Mouse (Mus musculus) Muller cell, postnatal 12 days (primary cell): Measurements from ENCODE around the gene Smarcc2.
A peak's percentile ranks its signal among the peaks of the same experiment; 100 is the strongest.
"Not testable (repeated sequence)": the region's sequence is repeated elsewhere in the genome, so short reads cannot be mapped to it uniquely, and the experiment has no call there.

Experiments used
- DNase-seq: peaks from one replicate; pipeline ENCODE4 v3.0.0-alpha.2; 2015; ENCODE audit errors: inconsistent ontology term

Smarcc2 gene

DNA sequence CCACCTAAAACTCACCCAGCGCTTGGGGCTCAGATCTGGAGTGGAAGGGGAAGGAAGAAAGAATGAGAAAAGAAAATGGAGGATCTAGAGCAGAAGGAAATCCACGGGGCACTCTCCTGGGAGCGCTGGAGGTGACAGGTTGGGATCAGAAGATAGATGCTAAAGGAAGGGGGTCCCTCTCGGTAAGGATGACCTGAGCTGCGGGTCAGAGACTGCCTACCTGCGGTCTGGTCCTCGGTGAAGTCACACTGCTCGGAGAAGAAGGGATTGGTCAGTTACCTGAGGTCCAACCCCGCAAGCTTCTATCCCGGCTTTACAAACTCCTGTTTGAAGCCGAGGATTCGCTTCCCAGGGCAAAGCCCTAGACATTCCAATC, 34.3 kb downstream of the Smarcc2 start:
- DNase-seq: no peak

DNA sequence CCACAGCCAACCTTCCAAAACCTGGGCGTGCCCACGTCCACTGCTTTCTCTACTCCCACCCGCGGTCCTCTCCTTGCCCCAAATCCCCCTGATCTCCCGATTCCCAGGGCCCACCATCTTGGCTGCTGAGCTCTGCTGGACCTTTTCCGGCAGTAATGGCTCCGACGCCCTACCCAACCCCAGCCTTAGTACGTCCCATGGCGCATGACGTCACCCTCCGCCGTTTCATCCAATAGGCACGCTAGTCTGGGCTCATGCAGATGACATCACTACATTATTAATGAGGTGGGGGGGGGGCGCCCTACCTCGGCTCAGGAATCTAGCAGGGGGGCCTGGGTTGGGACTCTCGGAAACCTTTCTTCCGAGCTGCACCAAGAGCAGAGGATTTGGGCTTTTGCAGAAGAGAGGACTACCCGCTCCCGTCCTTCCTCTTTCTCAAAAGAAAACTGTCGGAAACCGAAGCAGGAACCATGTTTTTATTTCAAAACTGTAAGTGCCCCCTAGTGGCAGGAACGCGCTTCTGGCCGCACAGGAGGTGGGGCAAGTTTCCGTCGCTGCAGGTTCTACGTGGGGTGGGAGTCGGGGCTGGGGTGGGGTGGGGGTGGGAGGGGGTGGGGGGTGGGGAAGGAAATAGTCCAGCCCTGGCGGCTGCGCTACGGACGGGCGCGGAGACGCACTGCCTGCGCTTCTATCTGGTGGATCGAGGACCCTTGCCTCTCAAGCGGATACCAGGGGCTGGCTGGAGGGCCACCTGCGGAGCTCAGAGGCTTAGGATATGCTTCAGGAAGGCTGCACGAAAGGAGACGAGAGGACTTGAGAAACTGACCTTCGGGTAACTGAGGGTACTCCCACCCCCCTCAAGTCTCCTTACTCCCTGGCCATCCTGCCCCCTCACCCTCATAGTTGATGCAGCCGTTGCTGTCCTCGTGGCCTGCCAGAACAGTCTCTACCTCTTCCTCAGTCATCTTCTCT, 34.9 kb downstream of the Smarcc2 start, which contains the start of gene Myl6:
Myl6 (minus strand) TSS at position 451 of the 972 bp plus-strand sequence.
- peak; percentile 99 for DNase-seq

DNA sequence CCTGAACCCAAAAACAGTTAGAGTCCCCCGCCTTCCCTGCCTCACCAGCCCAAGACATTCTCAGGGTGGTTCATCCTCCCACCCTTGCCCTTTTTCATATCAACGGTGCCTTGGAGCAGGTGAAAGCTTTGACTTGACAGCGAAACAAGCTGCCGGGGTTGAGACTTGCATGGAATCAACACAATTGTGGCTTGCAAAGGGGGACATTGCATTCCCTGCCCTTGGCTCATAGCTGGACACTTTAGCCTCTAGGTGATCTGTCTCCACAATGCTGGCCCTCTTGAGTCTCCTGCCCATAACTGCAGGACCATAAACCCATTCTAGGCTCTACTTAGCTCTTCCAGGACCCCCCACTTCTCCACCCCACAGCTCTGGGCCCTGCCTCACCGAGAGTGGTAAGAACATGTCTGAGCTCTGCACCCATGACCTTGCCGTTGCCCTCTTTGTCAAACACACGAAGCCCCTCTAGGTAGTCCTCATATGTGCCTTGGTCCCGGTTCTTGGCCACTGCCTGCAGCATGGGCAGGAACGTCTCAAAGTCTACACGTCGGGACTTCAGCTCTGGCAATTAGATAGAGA, 35.7 kb downstream of the Smarcc2 start:
- no peak for DNase-seq

DNA sequence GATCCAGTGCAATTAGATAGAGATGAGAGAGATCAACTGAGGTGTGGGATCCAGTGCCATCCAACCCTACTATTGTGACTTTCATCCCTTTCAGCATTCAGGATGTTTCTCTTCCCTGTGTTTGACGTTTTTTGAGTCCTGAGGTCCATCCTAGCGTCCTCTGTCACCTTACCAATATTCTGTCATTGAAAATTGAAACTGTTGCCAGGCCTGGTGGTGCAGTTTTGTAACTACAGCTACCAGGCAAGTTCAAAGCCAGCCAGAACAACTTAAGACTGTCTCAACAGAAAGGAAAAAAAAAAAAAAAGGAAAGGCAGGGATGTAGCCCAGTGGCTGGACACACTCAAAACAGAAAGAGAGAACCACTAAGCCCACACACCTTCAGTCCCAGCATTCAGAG, 36.2 kb downstream of the Smarcc2 start:
- no peak for DNase-seq

DNA sequence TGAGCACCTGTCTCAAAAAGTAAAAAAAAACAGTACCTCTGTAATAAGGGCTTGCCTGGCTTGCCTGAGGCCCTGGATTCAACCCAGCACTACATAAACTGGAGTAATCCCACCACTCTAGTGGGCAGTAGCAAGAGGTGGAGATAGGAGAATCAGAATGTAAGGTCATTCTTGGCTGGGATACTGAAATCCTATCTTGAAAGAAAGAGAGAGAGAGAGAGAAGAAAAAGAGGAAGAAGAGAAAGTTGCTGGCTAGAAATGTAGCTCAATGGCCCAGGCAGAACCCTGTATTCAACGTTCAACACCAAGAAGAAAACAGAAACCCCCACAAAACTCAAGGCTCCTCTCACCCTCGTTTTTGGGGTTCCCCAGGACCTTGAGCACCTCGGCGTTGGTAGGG, 36.9 kb downstream of the Smarcc2 start:
- no peak for DNase-seq

DNA sequence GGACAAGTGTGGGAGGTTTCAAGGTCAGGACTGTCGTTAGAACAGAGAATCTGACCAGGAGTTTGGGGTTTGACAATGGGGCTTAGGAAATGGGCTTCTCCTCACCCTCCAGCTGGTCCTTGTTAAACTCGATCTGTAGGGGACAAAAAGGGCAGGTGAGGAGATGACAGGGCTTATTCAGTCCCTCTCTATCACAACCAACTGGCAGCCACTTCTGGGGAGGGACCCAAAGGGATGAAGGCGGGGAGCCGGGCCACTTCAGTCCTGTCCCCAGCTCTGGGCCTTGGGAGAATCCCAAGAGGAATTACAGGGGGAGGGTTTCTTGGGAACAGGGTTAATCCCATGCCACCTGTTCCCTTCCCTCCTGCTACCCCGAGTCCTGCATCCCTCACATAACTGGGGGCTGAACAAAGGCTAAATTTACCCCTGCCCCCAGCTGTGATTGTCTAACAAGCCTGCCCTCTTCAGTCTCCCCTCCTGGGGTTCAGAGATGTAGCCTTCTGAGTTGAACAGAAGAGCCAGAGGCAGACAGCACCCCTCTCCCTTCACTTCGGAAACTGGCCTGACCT, 37.5 kb downstream of the Smarcc2 start:
- DNase-seq: no peak

DNA sequence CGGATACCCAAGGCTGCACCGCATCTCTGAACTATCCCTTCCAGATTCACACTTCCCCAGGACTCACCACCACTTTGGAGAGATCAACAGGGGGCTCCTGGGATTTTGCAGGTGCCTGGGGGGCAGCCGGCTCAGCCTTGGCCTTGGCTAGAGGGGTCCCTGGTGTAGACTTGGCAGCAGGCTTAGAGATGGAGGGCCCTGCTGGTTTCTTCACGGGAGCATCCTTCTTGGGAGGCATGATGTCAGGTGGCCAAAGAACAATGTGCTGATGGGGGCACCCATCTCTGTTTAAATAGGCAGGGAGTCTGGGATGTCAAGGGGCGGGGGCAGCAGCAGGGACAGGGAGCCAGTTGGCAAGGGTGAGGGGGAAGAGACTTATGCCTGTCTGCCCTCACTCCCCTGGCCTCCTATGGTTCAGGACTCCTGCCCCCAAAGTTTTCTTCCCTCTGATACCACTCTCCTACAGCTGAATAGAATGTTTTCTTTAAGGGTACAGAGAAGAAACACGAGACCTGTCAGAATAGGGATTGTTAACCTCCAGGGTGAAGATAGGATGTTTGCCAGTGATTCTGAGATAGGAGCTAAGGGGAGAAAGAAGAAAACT, 38.2 kb downstream of the Smarcc2 start:
- DNase-seq: no peak

DNA sequence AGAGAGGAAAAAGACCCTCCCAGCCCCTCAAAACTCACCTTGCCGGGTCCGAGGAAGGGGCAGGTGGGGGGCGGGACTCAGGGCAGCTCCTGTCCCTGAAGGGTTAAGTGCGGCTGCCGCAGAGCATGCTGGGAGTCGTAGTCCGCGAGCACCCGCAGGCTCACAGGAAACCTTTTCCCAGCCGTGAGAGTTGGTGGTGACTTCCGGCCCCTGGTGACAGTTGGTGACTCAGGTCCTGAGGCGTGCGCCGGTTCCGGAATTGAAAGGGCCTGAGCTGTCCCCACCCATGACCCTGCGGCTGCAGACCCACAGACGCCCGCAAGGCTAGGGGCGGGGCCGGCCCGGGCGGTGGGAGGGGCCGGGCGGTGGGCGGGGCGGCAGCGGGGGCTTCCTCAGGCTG, 39.5 kb downstream of the Smarcc2 start, which contains the start of gene Myl6b:
Myl6b (minus strand) TSS at position 96 of the 400 bp plus-strand sequence.
- peak; percentile 99 for DNase-seq

DNA sequence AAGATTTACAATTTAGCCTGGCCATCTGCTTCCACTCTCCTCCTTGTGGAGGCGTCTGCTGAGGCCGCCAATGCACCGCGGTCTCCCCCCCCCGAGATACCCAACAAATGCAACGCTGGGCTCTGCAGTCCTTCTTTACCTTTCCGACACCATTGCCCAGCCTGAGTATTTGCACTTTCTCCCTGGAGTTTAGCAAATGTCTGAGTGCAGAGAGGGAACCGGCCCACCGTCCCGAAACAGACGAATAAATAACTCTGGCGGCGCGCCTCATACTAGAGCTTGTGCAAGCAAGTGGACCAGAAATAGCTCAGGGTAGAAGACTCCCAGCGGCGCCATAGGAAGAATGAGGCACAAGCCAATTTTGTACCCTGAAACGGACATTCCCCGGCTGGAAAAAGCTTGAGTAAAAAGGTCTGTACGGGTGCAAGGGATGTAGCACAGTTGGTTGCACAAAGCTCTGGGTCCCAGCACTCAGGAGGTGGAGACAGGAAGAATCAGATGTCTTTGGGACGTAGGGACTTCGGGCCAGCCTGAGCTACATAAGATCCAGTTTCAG, 40.1 kb downstream of the Smarcc2 start:
- DNase-seq: peak; percentile 75

DNA sequence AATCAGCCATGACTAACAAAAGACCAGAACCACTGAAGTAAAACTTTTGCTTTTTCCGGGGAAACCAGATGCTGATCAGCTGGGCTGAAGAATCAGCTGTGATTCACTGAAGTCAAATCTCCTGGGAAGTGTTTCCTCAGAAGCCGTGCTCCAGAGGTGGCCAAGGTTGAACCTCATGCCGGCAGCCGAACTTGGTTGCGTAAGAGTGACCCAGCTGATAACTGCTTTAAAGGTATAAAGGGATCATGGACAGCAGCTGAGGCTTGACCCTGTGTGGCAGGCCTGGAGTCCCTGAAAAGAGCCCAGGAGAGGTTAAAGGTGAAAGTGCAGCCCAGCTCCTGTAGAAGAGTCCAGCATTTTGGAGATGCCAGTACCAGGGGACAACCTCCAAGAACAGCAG, 43.3 kb downstream of the Smarcc2 start:
- no peak for DNase-seq

DNA sequence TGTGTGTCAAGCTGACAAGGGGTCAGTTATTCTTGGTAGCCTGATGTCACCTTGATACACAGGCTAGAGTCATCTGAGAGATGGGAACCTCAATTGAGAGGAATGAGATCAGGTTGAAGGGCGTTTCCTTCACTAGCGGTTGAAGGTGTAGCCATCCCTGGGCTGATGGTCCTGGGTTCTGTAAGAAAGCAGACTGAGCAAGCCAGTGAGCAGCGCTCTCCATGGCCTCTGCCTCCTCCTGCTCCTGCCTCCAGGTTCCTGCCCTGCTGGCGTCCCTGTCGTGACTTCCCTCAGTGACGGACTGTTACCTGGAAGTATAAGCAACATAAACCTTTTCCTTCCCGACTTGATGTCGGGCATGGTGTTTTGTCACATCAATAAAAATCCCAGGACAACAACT, 44.5 kb downstream of the Smarcc2 start:
- no peak for DNase-seq

DNA sequence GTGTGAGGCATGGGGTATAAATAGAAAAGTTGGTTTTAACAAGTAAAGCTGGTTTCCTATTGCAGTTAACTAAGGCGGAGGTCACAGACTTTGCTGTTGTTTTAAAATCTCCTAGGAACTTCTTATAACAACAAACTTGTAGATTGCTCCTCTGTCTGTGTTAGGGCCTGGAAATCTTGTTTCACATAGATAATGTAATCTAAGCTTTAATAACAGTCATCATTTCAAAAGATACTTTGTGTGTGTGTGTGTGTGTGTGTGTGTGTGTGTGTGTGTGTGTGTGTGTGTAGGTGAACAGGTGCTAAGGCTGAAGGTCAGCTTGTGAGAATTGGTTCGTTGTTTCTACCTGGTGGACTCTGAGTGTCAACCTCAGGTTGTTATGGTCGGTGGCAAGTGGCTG, 45.0 kb downstream of the Smarcc2 start:
- no peak for DNase-seq

DNA sequence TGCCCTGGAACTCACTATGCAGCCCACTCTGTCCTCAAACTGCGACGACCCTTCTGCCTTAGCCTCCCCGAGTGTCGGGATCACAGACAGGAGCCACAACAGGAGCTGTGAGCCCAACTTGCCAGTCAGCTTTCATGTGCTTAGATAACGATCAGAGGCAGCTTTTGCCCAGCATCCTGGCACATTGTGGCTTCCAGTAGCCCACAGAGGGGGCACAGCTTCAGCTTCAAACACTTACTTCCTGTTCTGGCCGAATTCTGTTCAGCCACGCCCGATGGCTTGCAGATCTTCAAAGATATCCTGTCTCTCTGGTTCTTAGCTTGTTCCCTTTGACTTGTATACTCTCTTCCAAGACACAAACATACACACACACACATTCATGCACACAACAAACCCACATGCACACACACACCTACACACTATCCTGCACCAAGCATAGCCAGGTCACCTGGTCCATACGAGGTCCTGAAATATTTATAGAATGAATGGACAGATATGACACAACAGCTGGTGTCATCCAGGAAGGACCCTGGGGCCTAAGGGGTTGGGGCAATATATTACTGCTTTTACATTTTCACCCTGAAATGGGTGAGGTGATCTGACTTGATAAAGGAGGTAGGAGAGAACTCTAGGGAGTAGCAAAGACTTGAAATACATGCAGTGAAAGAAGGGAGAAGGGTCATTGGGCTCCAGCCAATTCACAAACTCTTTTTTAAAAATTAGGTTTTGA, 45.8 kb downstream of the Smarcc2 start:
- no peak for DNase-seq

DNA sequence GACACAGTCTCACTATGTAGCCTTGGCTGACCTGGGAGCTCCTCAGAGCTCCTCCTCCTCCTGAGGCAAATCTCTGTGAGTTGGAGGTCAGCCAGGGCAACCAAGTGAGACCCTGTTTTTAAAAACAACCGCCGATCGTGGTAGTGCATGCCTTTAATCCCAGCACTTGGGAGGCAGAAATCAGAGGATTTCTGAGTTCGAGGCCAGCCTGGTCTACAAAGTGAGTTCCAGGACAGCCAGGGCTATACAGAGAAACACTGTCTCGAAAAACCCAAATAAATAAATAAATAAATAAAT, 46.3 kb downstream of the Smarcc2 start:
- DNase-seq: not testable (repeated sequence)

DNA sequence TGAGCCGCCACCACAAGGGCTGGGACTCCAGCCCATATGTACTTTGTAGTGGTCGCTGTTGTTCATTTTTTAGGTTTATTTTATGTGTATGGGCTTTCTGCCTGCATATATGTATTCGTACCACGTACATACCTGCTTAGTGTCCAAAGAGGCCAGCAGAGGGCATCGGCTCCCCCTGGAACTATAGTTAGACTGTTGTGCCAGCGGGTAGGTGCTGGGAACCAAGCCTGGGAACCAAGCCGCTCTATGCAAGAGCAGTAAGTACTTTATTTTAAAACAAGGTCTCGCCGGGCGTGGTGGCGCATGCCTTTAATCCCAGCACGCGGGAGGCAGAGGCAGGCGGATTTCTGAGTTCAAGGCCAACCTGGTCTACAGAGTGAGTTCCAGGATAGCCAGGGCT, 46.9 kb downstream of the Smarcc2 start:
- no peak for DNase-seq

DNA sequence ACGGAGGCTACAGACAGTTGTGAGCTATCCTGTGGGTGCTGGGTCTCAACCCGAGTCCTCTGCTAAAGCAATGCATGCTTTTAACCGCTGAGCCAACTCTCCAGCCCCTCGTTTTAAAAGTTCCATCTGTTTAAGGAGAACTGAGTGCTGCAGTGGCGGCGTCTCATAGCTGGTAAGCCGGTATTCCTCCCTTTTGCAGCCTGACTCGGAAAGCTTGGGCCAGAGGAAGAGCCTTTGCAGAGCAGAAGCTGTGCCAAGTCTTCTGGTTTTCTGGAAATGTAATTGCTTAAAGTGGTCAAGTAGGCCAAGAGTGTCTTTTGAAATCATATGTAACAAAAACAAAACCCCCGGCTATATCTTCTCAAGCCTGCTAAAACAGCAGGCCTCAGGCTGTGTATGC, 49.2 kb downstream of the Smarcc2 start:
- no peak for DNase-seq

DNA sequence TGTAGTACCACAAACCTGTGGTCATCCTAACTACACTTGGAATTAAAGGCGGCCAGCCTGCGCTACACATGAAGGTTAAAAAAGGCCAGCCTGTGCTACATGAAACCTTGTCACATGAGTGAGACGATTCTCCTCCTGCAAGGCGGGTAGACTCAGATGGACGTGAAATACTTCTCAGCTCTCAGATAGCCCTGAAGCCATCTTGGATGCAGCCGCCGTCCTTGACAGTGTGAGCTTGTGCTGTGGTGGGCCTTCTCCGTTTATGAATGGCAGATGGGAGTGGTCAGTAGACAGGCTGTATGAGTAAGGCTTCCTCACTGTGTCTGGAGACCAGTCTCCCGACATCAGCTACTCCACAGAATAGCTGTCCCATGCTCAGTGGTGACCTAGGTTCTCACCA, 50.2 kb downstream of the Smarcc2 start:
- no peak for DNase-seq

DNA sequence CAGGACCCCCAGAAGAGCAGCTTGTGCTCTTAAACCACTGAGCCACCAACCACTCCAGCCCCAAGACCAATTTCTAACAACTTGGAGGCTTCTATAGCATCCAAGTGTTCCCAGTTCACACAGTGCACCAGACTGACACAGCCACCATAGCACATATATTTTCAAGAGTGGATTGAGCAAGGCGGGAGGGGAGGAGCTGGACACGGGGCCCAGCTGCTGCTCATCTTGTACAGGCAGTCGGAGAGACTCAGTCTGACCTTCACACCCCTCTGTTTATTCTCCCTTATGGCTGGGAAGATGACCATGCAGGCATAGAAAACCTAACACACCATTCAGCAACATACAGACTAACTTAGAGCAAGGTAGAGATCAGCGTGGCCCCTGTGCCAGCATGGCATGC, 50.8 kb downstream of the Smarcc2 start:
- DNase-seq: no peak

DNA sequence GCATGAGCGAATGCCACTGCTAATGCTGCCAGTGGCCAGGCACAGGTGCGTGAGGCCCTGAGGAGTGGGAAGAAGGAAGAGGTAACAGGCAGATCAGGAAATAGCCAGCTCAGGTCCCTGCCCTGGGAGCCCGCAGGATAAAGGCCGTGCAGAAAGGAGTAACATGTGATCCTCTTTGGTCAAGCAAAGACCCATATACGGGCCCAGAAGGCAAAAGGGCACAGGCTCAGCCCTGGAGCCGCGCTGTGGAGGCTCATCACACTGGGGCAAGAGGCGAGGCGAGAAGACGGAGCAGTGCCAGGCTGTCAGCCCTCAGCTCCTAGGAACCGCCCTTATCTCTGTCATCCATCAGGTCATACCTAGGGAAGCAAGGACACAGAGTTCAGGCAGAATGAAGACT, 51.3 kb downstream of the Smarcc2 start:
- no peak for DNase-seq

DNA sequence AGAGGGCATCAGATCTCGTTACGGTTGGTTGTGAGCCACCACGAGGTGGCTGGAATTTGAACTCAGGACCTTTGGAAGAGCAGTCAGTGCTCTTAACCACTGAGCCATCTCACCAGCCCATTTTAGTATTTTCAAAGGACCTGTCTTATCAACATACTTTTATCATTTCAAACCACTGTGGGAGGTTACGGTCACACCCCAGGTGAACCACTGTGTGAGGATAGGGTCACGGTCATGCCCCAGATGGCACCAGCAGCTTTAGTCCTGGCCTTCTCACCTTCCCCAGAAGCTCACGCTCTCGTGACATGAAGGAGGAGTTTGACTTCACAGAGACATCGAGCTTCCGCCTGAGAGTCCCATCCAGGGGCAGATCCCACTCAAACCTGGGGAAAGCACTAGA, 52.1 kb downstream of the Smarcc2 start:
- no peak for DNase-seq

DNA sequence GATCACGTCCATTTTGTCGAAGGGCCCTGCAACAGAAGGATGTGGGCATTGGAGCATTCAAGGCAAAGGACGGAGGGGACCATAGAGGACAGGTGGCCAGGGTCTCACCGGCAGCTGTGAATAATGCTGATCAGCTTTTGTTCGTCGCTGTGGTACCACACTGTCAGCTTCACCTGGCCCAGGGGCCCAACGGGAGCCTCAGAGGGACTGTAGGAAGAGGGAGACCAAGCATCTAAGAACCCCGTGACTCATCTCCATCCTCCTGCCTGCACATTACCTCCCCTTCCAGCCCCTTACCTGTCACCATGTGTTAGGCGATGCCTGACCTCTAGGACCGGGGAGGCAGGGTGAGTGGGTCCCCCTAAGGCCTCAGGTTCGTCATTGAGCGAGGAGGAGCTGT, 52.7 kb downstream of the Smarcc2 start:
- DNase-seq: no peak

DNA sequence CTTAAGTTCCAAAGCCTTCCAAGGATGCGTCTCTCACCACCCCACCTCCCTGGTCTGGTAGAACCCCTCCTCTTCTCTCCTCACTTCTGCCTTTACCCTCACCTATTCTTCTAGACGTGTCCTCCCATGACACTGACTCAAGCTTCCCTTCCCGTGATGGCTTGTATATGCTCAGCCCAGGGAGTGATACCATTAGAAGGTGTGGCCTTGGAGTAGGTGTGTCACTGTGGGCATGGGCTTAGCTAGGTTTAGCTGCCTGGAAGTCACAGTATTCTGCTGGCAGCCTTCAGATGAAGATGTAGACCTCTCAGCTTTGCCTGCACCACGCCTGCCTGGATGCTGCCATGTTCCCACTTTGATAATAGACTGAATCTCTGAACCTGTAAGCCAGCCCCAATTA, 56.0 kb downstream of the Smarcc2 start:
- no peak for DNase-seq
